Mouse (Mus musculus): ENCODE measurements at regions not wholly inside any gene's neighbourhood (a gene's known extent, or its start where the extent isn't known, plus 50 kb on each side); places are given as distances from the start of the nearest gene placed in this dataset.

- Histone ChIP-seq H3K9ac (ENCODE audit: low read depth, low read length) (no peak overlapping the region), H3K27me3 (ENCODE audit: control insufficient read depth, insufficient read depth, low read depth, low read length) (no peaks in the 10 kb centered on the region), H3K4me2 (ENCODE audit: low read depth, low read length) (no peak overlapping the region), H3K9me3 (replicated peaks; ENCODE audit: control insufficient read depth, low read length) (no peaks in the 10 kb centered on the region), H3K4me3 (ENCODE audit: low read depth, low read length) (no peak overlapping the region), H3K27ac (ENCODE audit: low read length) (no peak overlapping the region), H3K4me1 (ENCODE audit: control insufficient read depth, low read depth, low read length) (no peaks in the 10 kb centered on the region), H3K36me3 (ENCODE audit: control insufficient read depth, insufficient read depth) (no peaks in the 10 kb centered on the region)
- 7% methylated on average over 5 of the region's 5 CpGs for WGBS (ENCODE audit: insufficient replicate concordance)
- no peak for ATAC-seq (ENCODE audit: low read depth)
Observed at GRCm38 (mm10) chr14:106318767-106319166, 212.8 kb downstream of the Trim52 start.

GRCm38 (mm10) chr14:106327653-106328283, 221.8 kb downstream of the Trim52 start:
- H3K9ac ChIP-seq (ENCODE audit: low read depth, low read length): no peak overlapping the region
- H3K27ac ChIP-seq (ENCODE audit: low read length): no peak overlapping the region
- 28% methylated on average over 8 of the region's 8 CpGs for WGBS (ENCODE audit: insufficient replicate concordance)
- H3K4me3 ChIP-seq (ENCODE audit: low read depth, low read length): no peak overlapping the region
- H3K36me3 ChIP-seq (ENCODE audit: control insufficient read depth, insufficient read depth): no peaks in the 10 kb centered on the region
- no peak for ATAC-seq (ENCODE audit: low read depth)
- H3K9me3 ChIP-seq (replicated peaks; ENCODE audit: control insufficient read depth, low read length): no peaks in the 10 kb centered on the region
- no peaks in the 10 kb centered on the region for H3K4me1 ChIP-seq (ENCODE audit: control insufficient read depth, low read depth, low read length)
- no peaks in the 10 kb centered on the region for H3K27me3 ChIP-seq (ENCODE audit: control insufficient read depth, insufficient read depth, low read depth, low read length)
- H3K4me2 ChIP-seq (ENCODE audit: low read depth, low read length): no peak overlapping the region

DNA sequence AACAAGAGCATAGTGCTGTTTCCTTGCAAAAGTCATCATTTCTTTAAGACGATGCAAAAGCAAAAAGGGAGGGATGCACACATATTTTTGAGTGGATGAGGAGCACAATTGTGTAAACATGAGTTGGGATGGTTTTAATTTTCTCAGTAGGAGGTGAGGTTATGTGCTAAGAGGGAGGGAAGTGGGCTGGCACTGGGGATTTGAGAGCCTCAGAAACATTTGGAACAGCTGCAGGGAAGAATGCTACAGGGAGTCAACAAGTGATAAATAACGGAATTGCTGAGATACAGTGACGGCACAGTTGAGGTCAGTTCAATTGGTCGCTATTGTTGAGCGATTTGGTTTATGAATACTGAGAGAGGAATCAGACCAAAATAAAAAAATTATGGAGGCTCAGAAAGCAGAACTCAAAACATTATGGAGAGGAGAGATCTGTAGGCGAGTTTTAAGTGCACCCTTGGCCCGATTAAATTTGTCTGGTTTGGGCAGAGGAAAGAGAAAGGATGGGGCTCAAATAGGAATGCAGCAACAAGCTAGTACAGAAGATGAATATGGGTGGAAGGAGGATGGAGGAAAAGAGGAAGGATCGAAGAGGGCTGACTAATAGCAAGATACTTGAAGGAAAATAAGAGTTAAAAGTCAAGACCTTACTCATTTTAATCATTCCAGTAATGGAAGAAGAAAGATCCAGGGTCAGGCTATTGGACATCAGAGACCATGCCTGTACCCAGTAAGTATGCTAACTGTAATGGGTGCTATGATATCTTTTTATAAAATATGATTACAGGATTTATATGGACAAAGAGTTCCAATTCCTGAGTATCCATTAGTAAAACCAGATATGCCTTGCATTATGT, 259.0 kb downstream of the Trim52 start:
- H3K4me2 ChIP-seq (ENCODE audit: low read depth, low read length): no peak overlapping the region
- H3K9me3 ChIP-seq (replicated peaks; ENCODE audit: control insufficient read depth, low read length): no peaks in the 10 kb centered on the region
- H3K4me1 ChIP-seq (ENCODE audit: control insufficient read depth, low read depth, low read length): no peaks in the 10 kb centered on the region
- H3K36me3 ChIP-seq (ENCODE audit: control insufficient read depth, insufficient read depth): no peaks in the 10 kb centered on the region
- H3K27me3 ChIP-seq (ENCODE audit: control insufficient read depth, insufficient read depth, low read depth, low read length): no peaks in the 10 kb centered on the region
- H3K4me3 ChIP-seq (ENCODE audit: low read depth, low read length): no peak overlapping the region
- WGBS (ENCODE audit: insufficient replicate concordance): 53% methylated on average over 8 of the region's 8 CpGs
- no peak overlapping the region for H3K9ac ChIP-seq (ENCODE audit: low read depth, low read length)
- no peak for ATAC-seq (ENCODE audit: low read depth)
- no peak overlapping the region for H3K27ac ChIP-seq (ENCODE audit: low read length)

GRCm38 (mm10) chr14:106365624-106366118, 259.7 kb downstream of the Trim52 start:
- Histone ChIP-seq H3K4me1 (ENCODE audit: control insufficient read depth, low read depth, low read length) (no peaks in the 10 kb centered on the region), H3K9ac (ENCODE audit: low read depth, low read length) (no peak overlapping the region), H3K27ac (ENCODE audit: low read length) (no peak overlapping the region), H3K9me3 (replicated peaks; ENCODE audit: control insufficient read depth, low read length) (no peaks in the 10 kb centered on the region), H3K4me3 (ENCODE audit: low read depth, low read length) (no peak overlapping the region), H3K27me3 (ENCODE audit: control insufficient read depth, insufficient read depth, low read depth, low read length) (no peaks in the 10 kb centered on the region), H3K4me2 (ENCODE audit: low read depth, low read length) (no peak overlapping the region), H3K36me3 (ENCODE audit: control insufficient read depth, insufficient read depth) (no peaks in the 10 kb centered on the region)
- no peak for ATAC-seq (ENCODE audit: low read depth)
- 65% methylated on average over 3 of the region's 3 CpGs for WGBS (ENCODE audit: insufficient replicate concordance)

DNA sequence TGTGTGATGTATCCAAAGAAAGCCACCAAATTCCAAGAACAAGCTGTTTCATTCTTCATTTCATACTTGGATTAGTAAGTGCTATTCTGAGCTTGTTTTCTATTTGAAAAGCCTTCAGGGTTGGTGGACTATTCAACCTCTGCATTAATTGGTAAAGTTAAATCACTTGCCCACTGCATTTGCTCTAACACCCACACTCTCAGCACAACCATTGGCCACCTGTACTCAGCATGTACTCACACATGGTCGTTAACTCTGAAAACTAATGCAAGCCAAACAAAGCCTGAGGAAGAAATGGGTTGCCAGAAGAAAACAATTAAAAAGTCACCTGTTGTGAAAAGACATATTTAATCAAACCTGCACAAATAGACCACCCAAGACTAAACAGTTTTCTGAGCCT, 267.5 kb downstream of the Trim52 start:
- H3K4me3 ChIP-seq (ENCODE audit: low read depth, low read length): no peak overlapping the region
- no peaks in the 10 kb centered on the region for H3K36me3 ChIP-seq (ENCODE audit: control insufficient read depth, insufficient read depth)
- H3K9me3 ChIP-seq (replicated peaks; ENCODE audit: control insufficient read depth, low read length): no peaks in the 10 kb centered on the region
- no peak overlapping the region for H3K9ac ChIP-seq (ENCODE audit: low read depth, low read length)
- no peaks in the 10 kb centered on the region for H3K4me1 ChIP-seq (ENCODE audit: control insufficient read depth, low read depth, low read length)
- no peaks in the 10 kb centered on the region for H3K27me3 ChIP-seq (ENCODE audit: control insufficient read depth, insufficient read depth, low read depth, low read length)
- ATAC-seq (ENCODE audit: low read depth): no peak
- no peak overlapping the region for H3K27ac ChIP-seq (ENCODE audit: low read length)
- 55% methylated on average over 1 of the region's 1 CpGs for WGBS (ENCODE audit: insufficient replicate concordance)
- no peak overlapping the region for H3K4me2 ChIP-seq (ENCODE audit: low read depth, low read length)

DNA sequence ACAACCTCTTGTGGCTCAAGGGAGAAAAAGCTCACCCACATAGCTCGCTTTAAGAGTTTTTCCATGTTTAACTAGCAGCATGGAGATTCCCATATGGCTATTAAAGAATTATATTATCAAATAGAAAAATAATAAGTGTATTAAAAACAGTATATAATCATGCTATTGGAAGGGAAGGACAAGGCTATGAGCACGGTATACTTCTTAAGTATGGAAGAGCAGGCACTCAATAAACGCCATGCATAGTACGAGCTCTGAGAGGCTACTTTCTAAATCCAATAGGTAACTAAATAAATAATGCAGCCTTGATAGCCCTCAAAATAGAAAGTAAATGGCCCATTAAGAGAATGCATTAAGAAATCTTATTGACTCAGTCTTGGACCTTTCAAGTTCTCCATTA, 273.6 kb downstream of the Trim52 start:
- Histone ChIP-seq H3K9me3 (replicated peaks; ENCODE audit: control insufficient read depth, low read length) (no peaks in the 10 kb centered on the region), H3K4me1 (ENCODE audit: control insufficient read depth, low read depth, low read length) (no peaks in the 10 kb centered on the region), H3K36me3 (ENCODE audit: control insufficient read depth, insufficient read depth) (no peaks in the 10 kb centered on the region), H3K4me2 (ENCODE audit: low read depth, low read length) (no peak overlapping the region), H3K27me3 (ENCODE audit: control insufficient read depth, insufficient read depth, low read depth, low read length) (no peaks in the 10 kb centered on the region), H3K27ac (ENCODE audit: low read length) (no peak overlapping the region), H3K4me3 (ENCODE audit: low read depth, low read length) (no peak overlapping the region), H3K9ac (ENCODE audit: low read depth, low read length) (no peak overlapping the region)
- ATAC-seq (ENCODE audit: low read depth): no peak
- 75% methylated on average over 4 of the region's 4 CpGs for WGBS (ENCODE audit: insufficient replicate concordance)

DNA sequence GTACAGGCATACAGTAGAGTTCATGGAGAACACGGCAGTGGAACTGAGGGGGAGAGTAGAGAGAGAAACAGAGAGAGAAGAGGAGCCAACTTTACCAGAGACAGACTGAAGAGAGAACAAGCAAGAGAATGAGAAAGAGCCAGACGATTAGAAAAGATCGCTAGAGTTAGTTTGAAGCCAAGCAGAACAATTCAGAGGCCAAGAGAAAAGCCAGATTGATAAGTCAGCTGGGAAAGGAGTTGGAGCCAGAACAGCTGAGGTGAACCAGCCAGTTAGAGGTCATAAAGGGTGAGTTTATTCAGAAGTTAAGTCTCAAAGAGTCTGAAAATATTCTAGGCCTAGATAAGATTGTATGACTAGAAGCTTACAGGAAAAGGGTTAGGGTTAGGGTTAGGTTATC, 281.7 kb downstream of the Trim52 start:
- H3K27me3 ChIP-seq (ENCODE audit: control insufficient read depth, insufficient read depth, low read depth, low read length): no peaks in the 10 kb centered on the region
- ATAC-seq (ENCODE audit: low read depth): no peak
- 37% methylated on average over 3 of the region's 3 CpGs for WGBS (ENCODE audit: insufficient replicate concordance)
- no peak overlapping the region for H3K4me3 ChIP-seq (ENCODE audit: low read depth, low read length)
- no peaks in the 10 kb centered on the region for H3K4me1 ChIP-seq (ENCODE audit: control insufficient read depth, low read depth, low read length)
- no peak overlapping the region for H3K9ac ChIP-seq (ENCODE audit: low read depth, low read length)
- H3K4me2 ChIP-seq (ENCODE audit: low read depth, low read length): no peak overlapping the region
- H3K36me3 ChIP-seq (ENCODE audit: control insufficient read depth, insufficient read depth): no peaks in the 10 kb centered on the region
- no peak overlapping the region for H3K27ac ChIP-seq (ENCODE audit: low read length)
- H3K9me3 ChIP-seq (replicated peaks; ENCODE audit: control insufficient read depth, low read length): no peaks in the 10 kb centered on the region

- Histone ChIP-seq H3K4me1 (ENCODE audit: control insufficient read depth, low read depth, low read length) (no peaks in the 10 kb centered on the region), H3K4me3 (ENCODE audit: low read depth, low read length) (no peak overlapping the region), H3K27me3 (ENCODE audit: control insufficient read depth, insufficient read depth, low read depth, low read length) (no peaks in the 10 kb centered on the region), H3K27ac (ENCODE audit: low read length) (no peak overlapping the region), H3K36me3 (ENCODE audit: control insufficient read depth, insufficient read depth) (no peaks in the 10 kb centered on the region), H3K9ac (ENCODE audit: low read depth, low read length) (no peak overlapping the region), H3K4me2 (ENCODE audit: low read depth, low read length) (no peak overlapping the region), H3K9me3 (replicated peaks; ENCODE audit: control insufficient read depth, low read length) (no peaks in the 10 kb centered on the region)
- ATAC-seq (ENCODE audit: low read depth): no peak
- WGBS (ENCODE audit: insufficient replicate concordance): 72% methylated on average over 9 of the region's 9 CpGs
Observed at GRCm38 (mm10) chr14:106390546-106390945, 284.5 kb downstream of the Trim52 start.

GRCm38 (mm10) chr14:106393978-106394377, 288.0 kb downstream of the Trim52 start:
- Histone ChIP-seq H3K27ac (ENCODE audit: low read length) (no peak overlapping the region), H3K4me1 (ENCODE audit: control insufficient read depth, low read depth, low read length) (no peaks in the 10 kb centered on the region), H3K4me2 (ENCODE audit: low read depth, low read length) (no peak overlapping the region), H3K36me3 (ENCODE audit: control insufficient read depth, insufficient read depth) (no peaks in the 10 kb centered on the region), H3K9me3 (replicated peaks; ENCODE audit: control insufficient read depth, low read length) (no peaks in the 10 kb centered on the region), H3K27me3 (ENCODE audit: control insufficient read depth, insufficient read depth, low read depth, low read length) (no peaks in the 10 kb centered on the region), H3K9ac (ENCODE audit: low read depth, low read length) (no peak overlapping the region), H3K4me3 (ENCODE audit: low read depth, low read length) (no peak overlapping the region)
- WGBS (ENCODE audit: insufficient replicate concordance): 50% methylated on average over 4 of the region's 4 CpGs
- ATAC-seq (ENCODE audit: low read depth): no peak

Measured in liver, embryonic 16.5 days (tissue).